Mouse (Mus musculus): ENCODE measurements at regions not wholly inside any gene's neighbourhood (a gene's known extent, or its start where the extent isn't known, plus 50 kb on each side); places are given as distances from the start of the nearest gene placed in this dataset.

GRCm38 (mm10) chr19:54252145-54252664, 208.3 kb downstream of the Adra2a start:
- no peak for ATAC-seq
- Histone ChIP-seq H3K27me3 (replicated peaks) (no peaks in the 10 kb centered on the region), H3K4me1 (replicated peaks) (no peaks in the 10 kb centered on the region), H3K4me3 (replicated peaks) (no peak overlapping the region), H3K9ac (no peak overlapping the region), H3K27ac (no peak overlapping the region), H3K4me2 (replicated peaks) (no peak overlapping the region), H3K36me3 (no peaks in the 10 kb centered on the region), H3K9me3 (no peaks in the 10 kb centered on the region)
- 87% methylated on average over 7 of the region's 7 CpGs for WGBS

- ATAC-seq = no peak
- Histone ChIP-seq H3K4me2 (replicated peaks) (no peak overlapping the region), H3K36me3 (no peaks in the 10 kb centered on the region), H3K4me3 (replicated peaks) (no peak overlapping the region), H3K4me1 (replicated peaks) (no peaks in the 10 kb centered on the region; the same call in 1 of the 2 replicates), H3K27me3 (replicated peaks) (no peaks in the 10 kb centered on the region), H3K9me3 (no peaks in the 10 kb centered on the region), H3K27ac (no peak overlapping the region), H3K9ac (no peak overlapping the region)
- WGBS = 86% methylated on average over 3 of the region's 3 CpGs
Observed at GRCm38 (mm10) chr19:54257889-54258288, 213.9 kb downstream of the Adra2a start.

GRCm38 (mm10) chr19:54259175-54259574, 215.2 kb downstream of the Adra2a start:
- Histone ChIP-seq H3K27ac (no peak overlapping the region), H3K27me3 (replicated peaks) (no peaks in the 10 kb centered on the region), H3K9ac (no peak overlapping the region), H3K4me2 (replicated peaks) (no peak overlapping the region), H3K4me3 (replicated peaks) (no peak overlapping the region), H3K9me3 (no peaks in the 10 kb centered on the region), H3K4me1 (replicated peaks) (no peaks in the 10 kb centered on the region; the same call in 1 of the 2 replicates), H3K36me3 (no peaks in the 10 kb centered on the region)
- ATAC-seq = no peak
- 20% methylated on average over 7 of the region's 7 CpGs for WGBS

GRCm38 (mm10) chr19:54277368-54277767, 233.4 kb downstream of the Adra2a start:
- 82% methylated on average over 10 of the region's 10 CpGs for WGBS
- Histone ChIP-seq H3K4me3 (replicated peaks) (no peak overlapping the region), H3K4me1 (replicated peaks) (no peaks in the 10 kb centered on the region), H3K27me3 (replicated peaks) (no peaks in the 10 kb centered on the region), H3K4me2 (replicated peaks) (no peak overlapping the region), H3K36me3 (no peaks in the 10 kb centered on the region), H3K27ac (no peak overlapping the region), H3K9me3 (no peaks in the 10 kb centered on the region), H3K9ac (no peak overlapping the region)
- ATAC-seq = no peak

GRCm38 (mm10) chr19:54285481-54285880, 241.5 kb downstream of the Adra2a start:
- H3K4me1 ChIP-seq (replicated peaks) = no peaks in the 10 kb centered on the region
- no peaks in the 10 kb centered on the region for H3K27me3 ChIP-seq (replicated peaks)
- H3K4me2 ChIP-seq (replicated peaks) = no peak overlapping the region
- no peak overlapping the region for H3K27ac ChIP-seq
- ATAC-seq = no peak
- no peak overlapping the region for H3K9ac ChIP-seq
- no peaks in the 10 kb centered on the region for H3K36me3 ChIP-seq
- H3K4me3 ChIP-seq (replicated peaks) = no peak overlapping the region
- no peaks in the 10 kb centered on the region for H3K9me3 ChIP-seq

GRCm38 (mm10) chr19:54297663-54298388, 253.9 kb downstream of the Adra2a start:
- WGBS = 66% methylated on average over 10 of the region's 10 CpGs
- Histone ChIP-seq H3K9me3 (no peaks in the 10 kb centered on the region), H3K4me1 (replicated peaks) (no peaks in the 10 kb centered on the region), H3K4me3 (replicated peaks) (no peak overlapping the region), H3K36me3 (no peaks in the 10 kb centered on the region), H3K27me3 (replicated peaks) (no peaks in the 10 kb centered on the region), H3K27ac (no peak overlapping the region), H3K9ac (no peak overlapping the region), H3K4me2 (replicated peaks) (no peak overlapping the region)
- no peak for ATAC-seq

GRCm38 (mm10) chr19:54311289-54311688, 267.3 kb downstream of the Adra2a start:
- Histone ChIP-seq H3K4me2 (replicated peaks) (no peak overlapping the region), H3K9ac (no peak overlapping the region), H3K27ac (no peak overlapping the region), H3K4me3 (replicated peaks) (no peak overlapping the region), H3K36me3 (no peaks in the 10 kb centered on the region), H3K9me3 (no peaks in the 10 kb centered on the region), H3K4me1 (replicated peaks) (no peaks in the 10 kb centered on the region), H3K27me3 (replicated peaks) (no peaks in the 10 kb centered on the region)
- ATAC-seq = no peak
- 64% methylated on average over 6 of the region's 6 CpGs for WGBS

- Histone ChIP-seq H3K27me3 (replicated peaks) (no peaks in the 10 kb centered on the region), H3K4me2 (replicated peaks) (no peak overlapping the region), H3K4me1 (replicated peaks) (no peaks in the 10 kb centered on the region), H3K9ac (no peak overlapping the region), H3K36me3 (no peaks in the 10 kb centered on the region), H3K9me3 (no peaks in the 10 kb centered on the region), H3K27ac (no peak overlapping the region), H3K4me3 (replicated peaks) (no peak overlapping the region)
- 59% methylated on average over 1 of the region's 1 CpGs for WGBS
- ATAC-seq = no peak
Observed at GRCm38 (mm10) chr19:54311723-54312122, 267.8 kb downstream of the Adra2a start.

- H3K27ac ChIP-seq = no peak overlapping the region
- no peak for ATAC-seq
- H3K4me3 ChIP-seq (replicated peaks) = no peak overlapping the region
- no peaks in the 10 kb centered on the region for H3K9me3 ChIP-seq
- no peaks in the 10 kb centered on the region for H3K27me3 ChIP-seq (replicated peaks)
- WGBS = 64% methylated on average over 5 of the region's 5 CpGs
- H3K36me3 ChIP-seq = no peaks in the 10 kb centered on the region
- H3K9ac ChIP-seq = no peak overlapping the region
- no peak overlapping the region for H3K4me2 ChIP-seq (replicated peaks)
- H3K4me1 ChIP-seq (replicated peaks) = no peaks in the 10 kb centered on the region
Observed at GRCm38 (mm10) chr19:54323276-54323675, 279.3 kb downstream of the Adra2a start.

GRCm38 (mm10) chr19:54324991-54325390, 281.0 kb downstream of the Adra2a start:
- Histone ChIP-seq H3K9ac (no peak overlapping the region), H3K4me2 (replicated peaks) (no peak overlapping the region), H3K27me3 (replicated peaks) (no peaks in the 10 kb centered on the region), H3K36me3 (no peaks in the 10 kb centered on the region), H3K4me3 (replicated peaks) (no peak overlapping the region), H3K27ac (no peak overlapping the region), H3K4me1 (replicated peaks) (no peaks in the 10 kb centered on the region), H3K9me3 (no peaks in the 10 kb centered on the region)
- WGBS = 57% methylated on average over 4 of the region's 4 CpGs
- no peak for ATAC-seq

- no peaks in the 10 kb centered on the region for H3K9me3 ChIP-seq
- 81% methylated on average over 1 of the region's 1 CpGs for WGBS
- no peak overlapping the region for H3K9ac ChIP-seq
- no peak overlapping the region for H3K4me3 ChIP-seq (replicated peaks)
- no peaks in the 10 kb centered on the region for H3K4me1 ChIP-seq (replicated peaks)
- H3K27me3 ChIP-seq (replicated peaks) = no peaks in the 10 kb centered on the region
- no peak overlapping the region for H3K27ac ChIP-seq
- ATAC-seq = no peak
- no peaks in the 10 kb centered on the region for H3K36me3 ChIP-seq
- no peak overlapping the region for H3K4me2 ChIP-seq (replicated peaks)
Observed at GRCm38 (mm10) chr19:54332140-54332539, 288.2 kb downstream of the Adra2a start.

- Histone ChIP-seq H3K27ac (no peak overlapping the region), H3K9me3 (no peaks in the 10 kb centered on the region), H3K4me2 (replicated peaks) (no peak overlapping the region), H3K27me3 (replicated peaks) (no peaks in the 10 kb centered on the region), H3K36me3 (no peaks in the 10 kb centered on the region), H3K4me3 (replicated peaks) (no peak overlapping the region), H3K4me1 (replicated peaks) (no peaks in the 10 kb centered on the region), H3K9ac (no peak overlapping the region)
- 81% methylated on average over 2 of the region's 2 CpGs for WGBS
- ATAC-seq = no peak
Observed at GRCm38 (mm10) chr19:54340778-54341291, 296.9 kb downstream of the Adra2a start.

GRCm38 (mm10) chr19:54359731-54360130, 315.8 kb downstream of the Adra2a start:
- H3K9ac ChIP-seq = no peak overlapping the region
- no peak overlapping the region for H3K4me3 ChIP-seq (replicated peaks)
- no peaks in the 10 kb centered on the region for H3K4me1 ChIP-seq (replicated peaks)
- no peaks in the 10 kb centered on the region for H3K36me3 ChIP-seq
- no peak for ATAC-seq
- no peak overlapping the region for H3K4me2 ChIP-seq (replicated peaks)
- H3K27me3 ChIP-seq (replicated peaks) = no peaks in the 10 kb centered on the region
- no peaks in the 10 kb centered on the region for H3K9me3 ChIP-seq
- no peak overlapping the region for H3K27ac ChIP-seq
- 84% methylated on average over 7 of the region's 7 CpGs for WGBS

Measured in intestine, embryonic 15.5 days (tissue).